Mouse (Mus musculus): ENCODE measurements at regions not wholly inside any gene's neighbourhood (a gene's known extent, or its start where the extent isn't known, plus 50 kb on each side); places are given as distances from the start of the nearest gene placed in this dataset.

DNA sequence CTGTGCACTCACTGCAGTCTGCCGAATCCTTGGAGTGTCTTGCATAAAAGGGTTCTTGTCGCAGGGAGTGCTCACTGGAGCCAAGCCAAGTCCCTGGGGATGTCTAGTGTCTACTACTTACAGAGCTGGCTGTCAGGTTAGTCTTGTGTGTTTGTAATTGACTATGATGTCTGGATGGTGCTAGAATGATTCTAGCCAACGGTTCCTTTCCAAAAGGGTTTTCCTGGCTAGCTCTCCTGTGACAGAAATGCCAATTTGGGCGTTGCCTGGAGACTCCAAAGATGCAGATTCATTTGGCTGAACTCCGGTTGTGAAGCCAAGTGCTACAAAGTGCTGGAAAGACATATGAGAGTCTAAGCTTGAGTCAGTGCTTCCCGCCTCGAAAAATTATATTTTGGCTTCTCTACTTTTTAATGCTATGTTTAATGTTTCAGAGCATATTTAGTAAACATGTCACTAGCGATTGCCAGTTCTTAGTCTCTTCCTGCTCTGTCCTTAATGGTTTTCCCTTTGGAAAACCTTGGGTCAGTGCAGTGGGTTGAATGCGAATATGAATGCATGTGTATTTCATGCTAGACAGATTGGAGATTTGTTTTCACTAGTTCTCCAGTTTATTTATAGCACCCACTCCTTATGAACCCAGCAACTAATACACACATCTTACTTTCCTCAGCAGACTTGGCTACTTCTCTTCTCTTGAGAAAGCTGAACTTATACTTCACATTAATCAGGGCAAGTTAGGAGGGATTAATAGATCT lies 162.2 kb upstream of the Etaa1 start:
- Histone ChIP-seq H3K27ac (ENCODE audit: insufficient read depth, low read length) (no peak overlapping the region), H3K27me3 (ENCODE audit: control insufficient read depth, insufficient read depth, low read length) (no peaks in the 10 kb centered on the region), H3K36me3 (ENCODE audit: control insufficient read depth, insufficient read depth, low read length) (no peaks in the 10 kb centered on the region)

DNA sequence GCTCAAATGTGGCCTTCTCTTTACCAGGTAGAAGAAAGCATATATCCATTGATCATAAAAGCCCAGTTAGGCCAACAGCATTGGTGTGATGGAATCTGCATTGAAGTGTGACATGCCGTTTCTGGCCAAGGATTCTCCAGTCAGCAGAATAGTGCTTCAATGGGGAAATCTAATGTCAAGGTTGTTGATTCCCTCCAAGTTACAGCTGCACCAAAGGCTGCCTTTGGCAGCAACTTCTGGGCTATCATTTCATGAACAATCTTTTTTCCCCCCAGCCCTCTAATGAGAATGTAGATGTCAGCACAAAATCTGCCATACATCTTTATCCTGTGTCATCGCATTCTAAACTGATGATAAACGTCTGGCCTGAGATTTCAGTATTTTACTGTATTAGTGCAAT lies 149.2 kb upstream of the Etaa1 start:
- H3K4me1 ChIP-seq (ENCODE audit: control insufficient read depth, insufficient read depth, insufficient read length) = no peaks in the 10 kb centered on the region
- WGBS = 87% methylated on average over 3 of the region's 3 CpGs
- H3K36me3 ChIP-seq (ENCODE audit: control insufficient read depth, insufficient read depth, low read length) = no peaks in the 10 kb centered on the region
- H3K27me3 ChIP-seq (ENCODE audit: control insufficient read depth, insufficient read depth, low read length) = no peaks in the 10 kb centered on the region
- no peak overlapping the region for H3K4me3 ChIP-seq (ENCODE audit: extremely low read depth, insufficient read depth, insufficient read length)
- DNase-seq (ENCODE audit: low read depth in 1 of 2, low spot score in 2 of 2) = no peak
- H3K27ac ChIP-seq (ENCODE audit: insufficient read depth, low read length) = no peak overlapping the region
- no peak for TF ChIP-seq CTCF (IDR thresholded peaks at IDR 0.05; ENCODE audit: extremely low read depth, insufficient read depth, insufficient read length, insufficient replicate concordance)
- TF ChIP-seq POLR2A (IDR thresholded peaks at IDR 0.05; ENCODE audit: low read depth, low read length) = no peak

More for the DNA sequence above, 162.2 kb upstream of the Etaa1 start:
- DNase-seq (ENCODE audit: low read depth in 1 of 2, low spot score in 2 of 2) = no peak
- Histone ChIP-seq H3K4me1 (ENCODE audit: control insufficient read depth, insufficient read depth, insufficient read length) (no peaks in the 10 kb centered on the region), H3K4me3 (ENCODE audit: extremely low read depth, insufficient read depth, insufficient read length) (no peak overlapping the region)
- no peak for TF ChIP-seq CTCF (IDR thresholded peaks at IDR 0.05; ENCODE audit: extremely low read depth, insufficient read depth, insufficient read length, insufficient replicate concordance)
- TF ChIP-seq POLR2A (IDR thresholded peaks at IDR 0.05; ENCODE audit: low read depth, low read length) = no peak
- 83% methylated on average over 9 of the region's 9 CpGs for WGBS

DNA sequence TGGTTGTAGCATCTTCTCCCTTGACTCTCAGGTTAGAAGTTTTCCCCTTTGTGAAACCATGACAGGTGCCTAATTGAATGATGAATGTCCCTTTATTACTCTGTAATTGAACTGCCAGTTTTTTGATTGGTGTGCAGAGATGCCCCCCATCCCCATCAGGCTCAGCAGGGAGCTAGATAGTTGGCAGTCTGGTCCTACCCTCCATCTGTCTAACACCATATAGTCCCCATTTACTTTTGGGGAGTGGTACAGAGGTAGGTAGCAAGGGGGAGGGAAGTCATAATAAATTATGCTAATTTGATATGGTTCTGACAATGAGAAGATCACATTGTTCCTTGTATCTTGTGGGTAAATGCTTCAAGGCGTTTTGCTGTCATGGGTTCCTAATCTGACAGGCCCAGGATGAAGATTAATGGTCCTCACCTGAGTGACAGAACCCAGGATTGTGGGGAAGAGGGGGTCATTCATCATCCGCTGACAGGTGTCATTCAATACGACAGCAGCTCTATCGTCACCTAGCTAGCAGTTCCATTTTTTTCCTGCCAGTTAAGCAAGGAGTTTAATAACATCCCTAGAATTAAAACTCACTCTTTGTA lies 122.3 kb upstream of the Etaa1 start:
- no peak for DNase-seq (ENCODE audit: low read depth in 1 of 2, low spot score in 2 of 2)
- WGBS = 77% methylated on average over 4 of the region's 4 CpGs

DNA sequence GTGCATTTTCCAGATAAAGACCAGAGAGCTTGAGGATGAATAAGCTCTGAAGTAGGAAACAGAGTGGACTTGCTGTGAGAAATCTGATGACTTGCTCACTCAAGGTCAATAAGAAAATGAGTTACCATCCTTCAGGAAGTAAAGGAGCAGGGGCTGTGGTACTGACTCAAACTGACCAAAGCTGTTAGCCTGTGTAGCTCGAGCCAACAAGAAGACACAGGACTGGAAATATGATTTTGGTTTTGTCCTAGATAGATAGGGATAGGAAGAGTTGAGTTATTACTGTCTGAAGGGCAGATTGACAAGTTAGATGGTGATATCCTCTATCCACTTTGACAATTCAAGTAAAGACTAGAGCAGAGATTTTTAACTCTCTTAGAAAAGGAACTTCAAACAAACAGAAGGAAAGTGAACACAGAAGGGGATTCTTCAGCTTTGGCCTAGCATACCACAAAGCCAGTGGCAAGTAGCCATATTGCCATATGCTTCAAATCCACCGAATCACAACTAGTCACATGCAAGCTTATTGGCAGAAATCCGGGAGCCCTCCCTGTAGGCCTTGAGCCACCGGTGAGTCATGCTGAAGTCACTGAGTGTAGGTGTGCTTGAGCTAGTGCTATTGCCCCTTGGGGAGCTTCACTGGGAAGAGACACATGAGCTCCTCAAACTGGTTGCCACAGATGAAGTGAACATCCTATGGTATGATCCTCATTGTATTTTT lies 117.1 kb upstream of the Etaa1 start:
- 78% methylated on average over 4 of the region's 4 CpGs for WGBS
- Histone ChIP-seq H3K27ac (ENCODE audit: insufficient read depth, low read length) (no peak overlapping the region), H3K4me1 (ENCODE audit: control insufficient read depth, insufficient read depth, insufficient read length) (no peaks in the 10 kb centered on the region), H3K4me3 (ENCODE audit: extremely low read depth, insufficient read depth, insufficient read length) (no peak overlapping the region), H3K27me3 (ENCODE audit: control insufficient read depth, insufficient read depth, low read length) (no peaks in the 10 kb centered on the region), H3K36me3 (ENCODE audit: control insufficient read depth, insufficient read depth, low read length) (no peaks in the 10 kb centered on the region)
- TF ChIP-seq CTCF (IDR thresholded peaks at IDR 0.05; ENCODE audit: extremely low read depth, insufficient read depth, insufficient read length, insufficient replicate concordance) = no peak
- no peak for TF ChIP-seq POLR2A (IDR thresholded peaks at IDR 0.05; ENCODE audit: low read depth, low read length)
- DNase-seq (ENCODE audit: low read depth in 1 of 2, low spot score in 2 of 2) = no peak

More for the DNA sequence above, 122.3 kb upstream of the Etaa1 start:
- no peaks in the 10 kb centered on the region for H3K36me3 ChIP-seq (ENCODE audit: control insufficient read depth, insufficient read depth, low read length)
- H3K27ac ChIP-seq (ENCODE audit: insufficient read depth, low read length) = no peak overlapping the region
- H3K4me3 ChIP-seq (ENCODE audit: extremely low read depth, insufficient read depth, insufficient read length) = no peak overlapping the region
- no peak for TF ChIP-seq POLR2A (IDR thresholded peaks at IDR 0.05; ENCODE audit: low read depth, low read length)
- no peak for TF ChIP-seq CTCF (IDR thresholded peaks at IDR 0.05; ENCODE audit: extremely low read depth, insufficient read depth, insufficient read length, insufficient replicate concordance)
- no peaks in the 10 kb centered on the region for H3K4me1 ChIP-seq (ENCODE audit: control insufficient read depth, insufficient read depth, insufficient read length)
- no peaks in the 10 kb centered on the region for H3K27me3 ChIP-seq (ENCODE audit: control insufficient read depth, insufficient read depth, low read length)

DNA sequence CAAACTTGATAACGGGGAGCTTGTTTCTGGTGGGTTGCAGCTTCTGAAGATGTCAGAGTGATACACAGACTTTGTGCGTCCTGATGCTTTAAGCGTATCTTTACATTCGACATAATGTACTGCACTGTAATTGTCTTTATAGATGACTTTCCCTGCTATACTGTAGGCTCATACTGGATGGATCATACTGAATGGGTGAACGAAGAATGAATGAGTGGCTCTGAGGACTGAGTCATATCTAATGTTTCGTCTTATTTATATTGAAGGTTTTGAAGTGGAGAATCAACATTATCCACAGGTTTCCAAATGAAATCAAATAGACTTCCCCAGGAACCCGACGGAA lies 116.3 kb upstream of the Etaa1 start:
- WGBS = 72% methylated on average over 8 of the region's 8 CpGs
- DNase-seq (ENCODE audit: low read depth in 1 of 2, low spot score in 2 of 2) = no peak
- H3K4me3 ChIP-seq (ENCODE audit: extremely low read depth, insufficient read depth, insufficient read length) = no peak overlapping the region
- no peak overlapping the region for H3K27ac ChIP-seq (ENCODE audit: insufficient read depth, low read length)
- TF ChIP-seq POLR2A (IDR thresholded peaks at IDR 0.05; ENCODE audit: low read depth, low read length) = no peak
- no peak for TF ChIP-seq CTCF (IDR thresholded peaks at IDR 0.05; ENCODE audit: extremely low read depth, insufficient read depth, insufficient read length, insufficient replicate concordance)
- H3K4me1 ChIP-seq (ENCODE audit: control insufficient read depth, insufficient read depth, insufficient read length) = no peaks in the 10 kb centered on the region
- no peaks in the 10 kb centered on the region for H3K27me3 ChIP-seq (ENCODE audit: control insufficient read depth, insufficient read depth, low read length)
- no peaks in the 10 kb centered on the region for H3K36me3 ChIP-seq (ENCODE audit: control insufficient read depth, insufficient read depth, low read length)

DNA sequence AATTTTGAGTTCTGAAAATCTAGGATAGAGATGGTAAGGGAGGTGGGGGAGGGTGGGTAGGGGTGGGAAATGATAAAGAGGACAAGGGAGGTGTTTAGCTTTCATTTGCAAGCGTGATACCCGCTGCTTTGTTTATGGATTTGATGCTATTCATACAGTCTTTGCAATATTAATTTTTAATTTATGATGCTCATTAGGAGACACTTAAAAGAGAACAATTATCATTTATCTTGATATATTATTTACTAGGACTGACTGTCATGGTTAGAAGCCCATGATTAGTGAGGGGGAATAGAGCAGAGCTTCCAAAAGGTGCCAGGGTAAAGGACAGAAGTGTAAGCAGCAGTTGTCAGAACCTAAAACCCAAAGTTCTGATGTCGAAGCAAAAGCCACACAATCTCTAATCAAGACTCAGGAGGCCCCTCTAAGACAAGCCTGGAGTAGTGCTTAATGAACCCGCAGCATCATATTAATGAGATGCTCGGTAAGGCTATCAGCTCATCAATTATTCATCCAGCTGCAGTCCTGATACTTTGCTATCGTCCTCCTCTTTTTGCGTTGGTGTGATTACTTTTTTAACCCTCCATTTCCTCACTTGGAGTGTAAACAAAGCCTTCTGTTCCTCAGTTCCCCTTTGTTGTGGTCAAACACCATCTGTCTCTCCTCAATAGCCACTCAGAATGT lies 115.8 kb upstream of the Etaa1 start:
- no peak overlapping the region for H3K27ac ChIP-seq (ENCODE audit: insufficient read depth, low read length)
- no peak overlapping the region for H3K4me3 ChIP-seq (ENCODE audit: extremely low read depth, insufficient read depth, insufficient read length)
- H3K36me3 ChIP-seq (ENCODE audit: control insufficient read depth, insufficient read depth, low read length) = no peaks in the 10 kb centered on the region
- no peak for TF ChIP-seq POLR2A (IDR thresholded peaks at IDR 0.05; ENCODE audit: low read depth, low read length)
- no peak for TF ChIP-seq CTCF (IDR thresholded peaks at IDR 0.05; ENCODE audit: extremely low read depth, insufficient read depth, insufficient read length, insufficient replicate concordance)
- no peaks in the 10 kb centered on the region for H3K4me1 ChIP-seq (ENCODE audit: control insufficient read depth, insufficient read depth, insufficient read length)
- 55% methylated on average over 7 of the region's 7 CpGs for WGBS
- H3K27me3 ChIP-seq (ENCODE audit: control insufficient read depth, insufficient read depth, low read length) = no peaks in the 10 kb centered on the region
- DNase-seq (ENCODE audit: low read depth in 1 of 2, low spot score in 2 of 2) = no peak

Measured in spleen, adult 2 months (tissue).